Mouse (Mus musculus): ENCODE results near the gene Thbs3. TPM values are rescaled to one million over a fixed set of nuclear protein-coding genes. Genes with fewer than 3 reads are reported as not detected.
"Not testable (repeated sequence)": the region's sequence is repeated elsewhere in the genome, so short reads cannot be mapped to it uniquely, and the experiment has no call there.

Gene Thbs3
- total RNA-seq, 2 experiments from 2014 or later, result 6.4 to 10.2 TPM

DNA sequence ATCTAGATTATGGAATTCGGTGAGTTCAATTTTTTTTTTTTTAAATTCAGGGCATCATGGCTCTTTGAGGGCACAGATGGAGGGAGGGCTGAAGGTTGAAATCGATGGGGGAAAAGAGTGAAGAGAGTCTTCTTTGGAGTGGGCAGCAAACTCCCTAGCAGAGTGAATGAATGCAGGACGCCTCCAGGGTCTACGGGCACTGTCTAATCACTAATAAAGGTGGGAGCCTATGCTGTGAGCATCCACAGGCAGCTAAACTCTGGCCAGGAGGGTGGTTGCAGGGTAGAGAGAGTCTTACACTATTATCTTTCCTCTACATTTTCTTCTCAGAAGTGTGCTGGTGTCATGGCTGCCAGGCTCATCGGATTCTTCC lies 11.9 kb upstream of the Thbs3 start:
- DNase-seq, result no peak
- intact Hi-C loops (cut with DNase I), result no loop called here
- H3K27ac ChIP-seq, result peak overlapping the region; percentile 81
- no peak for TF ChIP-seq CTCF (IDR thresholded peaks at IDR 0.05)
- H3K4me3 ChIP-seq, result peak overlapping the region; percentile 77

DNA sequence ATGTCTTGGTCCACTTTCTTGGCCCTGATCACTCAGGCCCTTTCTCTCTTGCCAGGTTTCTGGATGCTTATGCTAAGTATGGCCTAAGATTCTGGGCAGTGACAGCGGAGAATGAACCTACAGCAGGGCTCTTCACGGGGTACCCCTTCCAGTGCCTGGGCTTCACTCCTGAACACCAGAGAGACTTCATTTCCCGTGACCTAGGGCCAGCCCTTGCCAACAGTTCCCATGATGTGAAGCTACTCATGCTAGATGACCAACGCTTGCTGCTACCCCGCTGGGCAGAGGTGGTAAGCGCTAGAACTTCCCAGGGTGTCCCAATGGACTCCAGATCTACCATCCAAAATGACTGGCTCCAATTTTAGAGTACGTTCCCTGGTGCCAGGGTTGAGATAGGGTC lies 8.9 kb upstream of the Thbs3 start:
- no peak for DNase-seq
- no peak overlapping the region for H3K27ac ChIP-seq
- TF ChIP-seq CTCF (IDR thresholded peaks at IDR 0.05), result no peak
- no peak overlapping the region for H3K4me3 ChIP-seq
- intact Hi-C loops (cut with DNase I), result no loop called here

GRCm38 (mm10) chr3:89206695-89207094 lies 8.3 kb upstream of the Thbs3 start:
- no peak overlapping the region for H3K4me3 ChIP-seq
- TF ChIP-seq CTCF (IDR thresholded peaks at IDR 0.05), result no peak
- intact Hi-C loops (cut with DNase I), result no loop called here
- H3K27ac ChIP-seq, result no peak overlapping the region
- no peak for DNase-seq

- TF ChIP-seq CTCF (IDR thresholded peaks at IDR 0.05), result no peak
- no peak for DNase-seq
- Histone ChIP-seq H3K4me3 (no peak overlapping the region), H3K27ac (no peak overlapping the region)
- intact Hi-C loops (cut with DNase I), result no loop called here
Measured at GRCm38 (mm10) chr3:89208075-89208657, 6.8 kb upstream of the Thbs3 start.

- no peak for DNase-seq
- H3K4me3 ChIP-seq, result no peak overlapping the region
- intact Hi-C loops (cut with DNase I), result no loop called here
- no peak for TF ChIP-seq CTCF (IDR thresholded peaks at IDR 0.05)
- no peak overlapping the region for H3K27ac ChIP-seq
Measured at GRCm38 (mm10) chr3:89208736-89209135, 6.2 kb upstream of the Thbs3 start.

GRCm38 (mm10) chr3:89209731-89210130 lies 5.2 kb upstream of the Thbs3 start:
- no peak overlapping the region for H3K4me3 ChIP-seq
- intact Hi-C loops (cut with DNase I), result loop anchor here (10.0 kb wide), 1 partner anchor 45 kb away; the partner anchor contains the start of genes Clk2 and Hcn3
- H3K27ac ChIP-seq, result no peak overlapping the region
- DNase-seq, result no peak
- no peak for TF ChIP-seq CTCF (IDR thresholded peaks at IDR 0.05)

- DNase-seq, result no peak
- H3K4me3 ChIP-seq, result no peak overlapping the region
- no peak for TF ChIP-seq CTCF (IDR thresholded peaks at IDR 0.05)
- no peak overlapping the region for H3K27ac ChIP-seq
- intact Hi-C loops (cut with DNase I), result loop anchor here (10.0 kb wide), 1 partner anchor 45 kb away; the partner anchor contains the start of genes Clk2 and Hcn3
Measured at GRCm38 (mm10) chr3:89210162-89210561, 4.8 kb upstream of the Thbs3 start.

- Histone ChIP-seq H3K27ac (peak overlapping the region; percentile 8; the same call in 1 of the 2 replicates), H3K4me3 (no peak overlapping the region)
- no peak for TF ChIP-seq CTCF (IDR thresholded peaks at IDR 0.05)
- peak; percentile 50 for DNase-seq
- intact Hi-C loops (cut with DNase I), result loop anchor here (10.0 kb wide), 1 partner anchor 46 kb away; the partner anchor contains the start of genes Clk2 and Hcn3
Measured at GRCm38 (mm10) chr3:89210731-89211130, 4.2 kb upstream of the Thbs3 start.

GRCm38 (mm10) chr3:89213803-89214530 lies 1.0 kb upstream of the Thbs3 start:
- intact Hi-C loops (cut with DNase I), result loop anchor here (2.0 to 10.0 kb wide), 2 partner anchors 17 to 49 kb away; partner anchors contain the start of genes Clk2 and Hcn3

DNA sequence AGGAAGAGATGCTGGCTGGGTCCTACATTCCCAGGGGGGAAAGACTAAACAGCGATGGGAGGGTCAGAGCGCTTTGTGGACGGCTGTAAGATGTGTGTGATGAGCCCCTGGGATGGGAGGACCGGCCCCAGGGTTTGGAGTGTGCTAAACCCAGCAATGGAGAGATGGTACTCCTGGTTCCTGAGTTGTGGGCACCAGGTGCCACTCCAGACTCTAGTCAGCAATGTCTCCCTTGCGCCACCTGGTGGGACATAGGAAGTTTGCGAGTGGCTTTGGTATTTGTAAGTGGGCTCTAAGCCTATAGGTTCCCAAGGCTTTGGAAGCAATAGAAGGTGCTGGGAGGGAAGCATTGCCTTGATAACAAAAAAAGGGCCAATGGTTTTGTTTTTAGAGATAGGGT lies 873 bp downstream of the Thbs3 start:
- TF ChIP-seq CTCF (IDR thresholded peaks at IDR 0.05), result peak; percentile 93
- Histone ChIP-seq H3K27ac (peak overlapping the region; percentile 95), H3K4me3 (peak overlapping the region; percentile 92)
- intact Hi-C loops (cut with DNase I), result loop anchor here (1.0 to 10.0 kb wide), 4 partner anchors 19 to 126 kb away; partner anchors contain the start of genes Clk2 and Hcn3
- peak; percentile 85 for DNase-seq

More at GRCm38 (mm10) chr3:89213803-89214530, 1.0 kb upstream of the Thbs3 start:
- TF ChIP-seq CTCF (IDR thresholded peaks at IDR 0.05), result no peak
- Histone ChIP-seq H3K27ac (peak overlapping the region; percentile 95), H3K4me3 (peak overlapping the region; percentile 92)
- peak; percentile 96 for DNase-seq

- Histone ChIP-seq H3K4me3 (peak overlapping the region; percentile 92; the same call in 1 of the 2 replicates), H3K27ac (peak overlapping the region; percentile 95; the same call in 1 of the 2 replicates)
- DNase-seq, result not testable (repeated sequence)
- intact Hi-C loops (cut with DNase I), result loop anchor here (1.0 to 10.0 kb wide), 3 partner anchors 52 to 126 kb away; partner anchors contain the start of genes Clk2 and Hcn3
Measured at GRCm38 (mm10) chr3:89216407-89216806, 1.4 kb downstream of the Thbs3 start.

DNA sequence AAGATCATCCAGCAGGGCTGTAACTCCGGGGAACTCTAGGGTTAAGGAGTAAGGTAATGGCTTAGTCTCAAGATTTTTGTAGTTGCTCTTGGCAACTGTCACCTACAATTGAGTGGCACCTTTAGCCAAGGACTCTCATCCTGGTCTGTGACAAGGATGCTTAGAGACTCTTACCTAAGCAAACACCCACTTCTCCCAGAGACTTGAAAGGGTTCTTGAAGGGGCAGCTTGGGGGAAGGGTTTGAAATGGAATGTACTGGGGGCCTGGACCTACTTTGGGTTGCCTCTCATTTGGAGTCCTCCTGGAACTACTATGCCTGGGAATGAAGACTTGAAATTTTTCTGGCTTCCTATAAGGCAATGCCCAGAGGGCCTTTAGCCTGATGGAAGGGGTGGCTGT lies 3.3 kb downstream of the Thbs3 start:
- H3K4me3 ChIP-seq, result no peak overlapping the region
- no peak for TF ChIP-seq CTCF (IDR thresholded peaks at IDR 0.05)
- intact Hi-C loops (cut with DNase I), result loop anchor here (10.0 kb wide), 1 partner anchor 53 kb away; the partner anchor contains the start of genes Clk2 and Hcn3
- H3K27ac ChIP-seq, result no peak overlapping the region
- DNase-seq, result no peak

- TF ChIP-seq CTCF (IDR thresholded peaks at IDR 0.05), result no peak
- intact Hi-C loops (cut with DNase I), result loop anchor here (10.0 kb wide), 1 partner anchor 55 kb away; the partner anchor contains the start of genes Clk2 and Hcn3
- Histone ChIP-seq H3K27ac (no peak overlapping the region), H3K4me3 (no peak overlapping the region)
- no peak for DNase-seq
Measured at GRCm38 (mm10) chr3:89219546-89219945, 4.6 kb downstream of the Thbs3 start.

Data from gastrocnemius, adult 2 months (tissue).